Mouse (Mus musculus) right cerebral cortex, adult 18-20 months (tissue): ENCODE data around the gene Gab2.
A peak's percentile ranks its signal among the peaks of the same experiment; 100 is the strongest.

Source experiments
- DNase-seq: peaks from one replicate; pipeline ENCODE4 v3.0.0; 2022; ENCODE audit warnings: mixed read lengths

The Gab2 gene

DNA sequence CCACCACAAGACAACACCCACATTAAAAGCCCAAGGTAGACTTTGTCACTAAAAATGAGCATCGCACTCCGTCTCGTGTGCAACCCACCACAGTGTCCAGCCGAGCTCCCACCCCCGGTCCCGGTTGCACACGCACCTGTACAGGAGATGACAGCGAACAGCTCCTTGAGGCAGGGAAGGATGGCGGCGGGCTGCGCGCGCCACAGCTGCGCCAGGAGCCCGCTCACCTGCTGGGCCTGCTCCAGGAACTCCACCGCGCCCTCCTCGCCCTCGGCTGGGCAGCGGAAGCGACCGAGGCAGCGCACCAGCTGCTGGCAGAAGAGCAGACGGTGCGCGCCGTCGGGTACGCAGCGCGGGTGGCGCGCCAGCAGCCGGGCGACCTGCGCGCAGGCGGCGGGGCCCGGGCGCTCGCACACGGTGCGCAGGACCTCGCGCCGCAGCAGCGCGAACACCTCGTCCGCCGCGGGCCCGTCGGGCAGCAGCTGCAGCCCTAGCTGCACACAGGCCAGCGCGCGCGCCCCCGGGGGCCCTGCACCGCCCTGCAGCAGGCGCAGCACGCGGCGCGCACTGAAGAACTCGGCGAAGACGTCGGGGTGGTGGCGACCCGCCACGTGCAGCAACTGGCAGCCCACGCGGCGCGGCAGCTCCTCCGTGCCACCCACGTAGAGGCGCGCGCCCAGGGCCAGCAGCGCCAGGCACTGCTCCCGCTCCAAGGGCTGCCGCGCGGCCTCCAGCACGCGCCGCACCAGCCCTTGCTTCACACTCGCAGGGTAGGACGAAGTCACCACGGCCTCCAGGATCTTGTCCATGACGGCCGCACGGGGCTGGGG is 244.0 kb downstream of the Gab2 start:
- DNase-seq = peak; percentile 67

DNA sequence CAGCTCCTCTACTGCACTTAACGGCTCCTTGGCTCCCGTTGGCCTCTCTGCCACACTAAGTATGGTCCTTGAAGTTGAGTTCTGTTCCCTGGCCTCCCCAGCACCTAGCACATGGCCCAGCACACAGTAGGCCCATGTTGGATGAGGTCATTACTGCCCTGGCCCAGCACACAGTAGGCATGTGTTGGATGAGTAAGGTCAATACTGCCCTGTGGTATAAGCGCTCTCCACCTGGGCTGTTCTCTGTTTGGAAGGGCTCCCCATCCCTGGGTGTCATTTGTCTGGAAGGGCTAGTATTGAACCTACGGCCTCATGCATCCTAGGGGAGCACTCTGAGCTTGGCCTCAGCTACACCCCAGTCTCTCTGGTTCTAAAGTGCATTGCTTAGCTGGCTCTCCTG is 246.0 kb downstream of the Gab2 start:
- DNase-seq = no peak

DNA sequence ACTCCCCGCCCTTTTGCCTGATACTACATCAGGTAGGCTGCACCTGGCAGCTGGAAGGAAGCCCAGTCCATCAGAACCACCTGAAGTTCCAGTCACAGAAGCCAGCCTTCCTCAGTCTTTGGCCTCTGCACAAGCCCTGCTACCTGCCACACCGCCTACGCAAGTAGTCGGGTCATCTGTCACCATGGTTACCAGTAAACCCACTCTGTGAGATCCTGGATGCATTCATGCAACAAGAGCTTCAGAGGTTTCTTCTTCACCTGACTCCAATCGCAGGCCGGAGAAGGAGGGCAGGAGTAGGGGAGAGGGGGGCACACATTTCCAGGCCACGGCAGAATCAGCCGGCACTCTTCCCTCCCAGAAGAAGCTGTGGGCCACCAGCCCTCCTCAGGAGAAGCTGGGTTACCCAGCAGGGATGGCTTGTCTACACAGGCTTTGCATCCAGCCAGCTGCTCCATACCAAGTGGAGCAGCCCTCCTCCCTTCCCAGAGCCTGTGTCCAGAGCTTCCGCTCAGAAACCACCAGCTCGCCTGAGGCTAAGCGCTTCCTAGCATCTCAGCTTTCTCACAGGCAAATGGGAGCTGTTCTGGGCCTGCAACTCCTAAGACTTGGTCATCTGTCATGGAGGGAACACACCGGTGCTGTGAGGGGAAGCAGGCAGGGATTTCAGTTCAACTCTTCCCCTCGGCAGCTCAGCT is 247.7 kb downstream of the Gab2 start:
- peak; percentile 25 for DNase-seq

DNA sequence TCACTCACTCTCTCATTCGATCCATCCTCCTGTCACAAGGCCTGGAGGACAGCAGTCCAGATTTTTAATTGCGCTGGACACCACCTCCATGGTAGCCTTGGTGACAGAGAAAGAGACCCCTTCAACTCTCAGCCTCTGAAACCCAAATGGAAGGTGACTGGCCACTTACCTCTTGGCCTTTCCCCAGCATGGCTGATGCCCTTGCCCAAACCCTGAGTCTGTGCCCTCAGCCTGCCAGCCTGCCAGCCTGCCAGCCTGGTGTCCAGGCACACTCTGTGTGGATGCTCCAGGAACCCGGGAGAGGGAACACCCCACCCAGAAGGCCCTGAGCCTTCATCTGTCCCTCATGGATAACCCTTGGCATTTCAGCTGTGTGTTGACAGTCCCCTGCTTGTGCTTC is 248.3 kb downstream of the Gab2 start:
- DNase-seq = no peak

DNA sequence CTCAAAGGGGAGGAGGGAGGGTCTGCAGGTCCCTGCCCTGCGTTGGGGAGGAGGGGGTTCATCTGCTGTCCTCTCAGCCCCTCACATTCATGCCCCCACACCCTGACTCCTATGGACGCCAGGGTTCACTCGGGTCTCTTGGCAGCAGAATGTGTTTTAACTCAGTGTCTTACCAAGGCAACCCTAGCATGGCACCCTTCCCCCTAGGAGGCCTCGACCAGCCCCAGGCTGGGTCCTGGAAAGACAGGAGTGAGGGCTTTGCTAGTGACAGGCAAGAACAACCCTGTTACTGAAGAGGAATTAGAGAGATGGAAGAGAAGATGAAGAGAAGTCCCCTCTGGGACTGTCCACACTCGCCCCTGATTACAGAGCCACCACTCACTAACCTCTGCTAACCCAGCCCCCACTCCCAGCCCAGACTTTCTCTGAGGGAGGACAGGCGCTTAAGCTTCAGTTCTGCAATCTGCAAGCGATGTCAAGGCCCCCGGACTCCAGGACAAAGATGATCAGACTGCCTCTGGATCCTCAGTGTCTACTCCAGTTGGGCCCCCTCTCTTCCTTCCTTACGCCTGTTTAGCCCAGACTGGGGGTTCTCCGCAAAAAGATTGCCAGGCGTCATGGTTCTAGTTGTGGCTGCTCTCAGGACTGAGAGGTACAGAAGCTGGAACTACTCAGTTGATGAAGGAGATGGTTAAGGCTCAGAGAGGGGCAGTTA is 249.7 kb downstream of the Gab2 start:
- no peak for DNase-seq

DNA sequence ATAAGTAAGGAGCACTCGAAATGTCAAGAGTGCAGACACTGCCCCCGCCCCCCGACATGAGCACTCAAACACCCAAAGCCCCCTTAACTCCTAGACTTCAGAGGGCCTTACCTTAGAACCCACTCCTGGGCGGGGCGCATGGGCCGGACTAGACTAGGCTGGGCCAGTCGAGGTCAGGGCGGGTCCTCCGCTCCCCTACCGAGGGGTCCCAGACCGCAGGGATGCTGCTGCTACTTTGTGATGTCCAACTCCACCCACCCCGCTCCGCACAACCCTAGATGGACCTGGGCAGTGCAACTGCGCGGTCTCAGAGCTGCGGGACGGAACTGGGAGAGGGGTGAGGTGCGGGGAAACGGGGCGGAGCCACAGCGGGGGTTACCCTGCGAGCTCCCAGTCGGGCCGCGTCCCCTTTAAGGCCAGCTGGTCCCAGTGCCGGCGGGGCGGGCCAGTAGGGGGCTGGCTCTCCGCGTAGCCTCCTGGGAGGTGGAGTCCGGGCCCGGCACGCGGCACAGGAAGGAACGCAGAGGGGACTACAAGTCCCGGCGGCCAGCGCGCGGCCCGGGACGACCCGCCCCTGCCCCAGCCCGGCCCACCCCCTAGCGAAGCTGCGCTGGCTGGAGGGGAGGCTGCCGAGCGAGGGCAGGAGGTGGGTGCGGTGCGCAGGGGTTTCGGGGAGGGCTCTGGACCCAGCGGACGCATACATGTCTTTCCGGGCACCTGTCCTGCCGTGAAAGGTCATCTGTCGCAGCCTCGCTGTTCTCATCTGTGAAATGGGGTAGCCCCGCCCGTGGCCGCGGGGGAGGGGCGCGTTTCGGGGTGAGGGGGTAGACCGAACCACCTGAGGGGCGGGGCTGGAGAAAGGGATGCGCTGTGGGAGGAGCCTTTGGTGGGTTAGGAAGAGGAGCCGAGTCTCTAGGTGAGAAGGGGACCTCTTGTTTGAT is 250.6 kb downstream of the Gab2 start, which contains the start of the genes Usp35 and Kctd21:
Gene Usp35 (minus strand): TSS at position 295 of the 941 bp plus-strand sequence.
Gene Kctd21 (plus strand): TSS at position 602 of the 941 bp plus-strand sequence.
- DNase-seq = peak; percentile 97

DNA sequence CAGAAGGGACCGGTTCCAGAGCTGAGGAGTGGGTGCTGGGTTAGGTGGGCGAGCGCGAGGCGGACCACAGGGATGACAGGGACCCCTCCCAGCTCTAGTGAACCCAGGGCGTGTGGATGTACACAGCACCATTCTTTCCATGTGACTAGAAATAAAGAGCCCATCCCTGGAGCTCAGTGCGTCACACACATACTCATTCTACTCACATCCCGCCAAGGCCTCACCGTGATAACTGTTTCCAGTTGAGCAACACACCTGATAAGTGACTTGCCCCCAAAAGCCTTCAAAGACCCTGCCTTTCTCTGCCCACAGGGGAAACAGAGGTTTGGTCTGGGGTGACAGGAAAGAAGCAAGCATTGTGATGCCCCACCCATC is 251.3 kb downstream of the Gab2 start:
- no peak for DNase-seq

DNA sequence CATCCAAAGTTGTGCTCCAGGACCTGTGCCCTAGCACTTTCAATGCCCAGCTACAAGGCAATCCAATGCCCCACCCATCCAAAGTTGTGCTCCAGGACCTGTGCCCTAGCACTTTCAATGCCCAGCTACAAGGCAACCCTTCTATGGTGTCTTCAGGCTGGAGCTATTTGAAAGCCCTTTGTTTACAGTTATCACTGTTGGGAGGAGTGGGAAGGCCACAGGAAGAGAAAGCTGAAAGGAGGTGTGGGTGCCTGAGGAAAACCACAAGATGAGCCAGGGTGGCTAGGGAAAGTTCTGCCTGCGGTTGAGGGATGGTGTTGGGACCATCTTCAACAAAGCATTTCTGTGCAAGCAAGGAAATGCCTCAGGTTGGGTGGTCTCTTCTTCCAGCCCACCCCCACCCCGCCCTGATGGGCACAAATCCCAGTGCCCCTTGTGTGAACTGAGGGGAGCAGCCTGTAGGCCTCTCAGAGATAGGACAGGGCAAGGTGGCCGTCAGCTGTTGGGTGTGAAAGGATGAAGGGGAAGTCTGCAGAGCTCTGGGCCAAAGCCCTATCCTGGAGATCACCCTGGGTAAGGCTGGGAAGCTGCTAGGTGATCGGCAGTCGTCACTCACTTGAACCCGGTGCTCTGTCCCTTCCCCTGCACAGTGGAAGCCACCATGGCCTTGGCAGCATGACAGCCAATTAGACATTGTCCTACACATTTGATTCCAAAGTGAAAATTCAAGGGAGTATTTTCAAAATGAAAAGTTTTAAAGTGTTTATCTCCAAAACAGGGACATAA is 251.9 kb downstream of the Gab2 start:
- no peak for DNase-seq

DNA sequence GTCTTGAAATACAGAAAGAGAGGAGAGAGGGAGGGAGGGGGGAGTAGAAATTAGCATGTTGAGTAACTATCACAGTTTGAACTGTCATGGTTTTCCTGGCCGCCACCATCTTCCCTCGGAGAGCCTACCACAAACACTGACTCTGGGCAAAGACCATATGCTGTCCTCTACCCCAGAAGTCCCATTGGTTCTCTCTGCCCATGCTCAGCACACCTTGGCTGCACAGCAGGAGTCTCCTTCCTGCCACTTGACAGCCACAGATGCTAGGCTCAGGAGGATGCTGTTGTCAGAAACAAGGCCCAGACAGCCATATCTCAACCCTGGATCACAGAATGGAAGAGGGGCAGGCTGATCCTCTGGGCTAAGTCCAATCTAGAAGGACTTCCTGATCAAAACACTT is 253.0 kb downstream of the Gab2 start:
- no peak for DNase-seq

DNA sequence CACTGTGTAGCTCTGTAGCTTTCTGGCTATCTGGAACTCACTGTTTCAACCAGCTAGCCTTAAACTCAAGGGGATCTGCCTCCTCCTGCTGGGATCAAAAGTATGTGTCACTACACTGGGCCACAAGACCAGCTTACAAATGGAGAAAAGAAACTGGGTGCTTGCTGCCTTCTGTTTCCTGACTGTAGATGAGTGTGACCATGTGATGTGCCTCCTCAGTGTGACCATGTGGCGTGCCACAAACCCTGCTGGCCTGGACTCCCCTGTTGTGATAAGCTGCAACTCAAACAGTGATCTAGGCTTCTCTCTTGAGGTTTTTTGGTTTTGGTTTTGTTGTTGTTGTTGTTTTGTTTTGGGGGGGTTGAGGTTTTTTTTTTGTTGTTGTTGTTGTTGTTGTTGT is 255.3 kb downstream of the Gab2 start:
- DNase-seq = no peak

DNA sequence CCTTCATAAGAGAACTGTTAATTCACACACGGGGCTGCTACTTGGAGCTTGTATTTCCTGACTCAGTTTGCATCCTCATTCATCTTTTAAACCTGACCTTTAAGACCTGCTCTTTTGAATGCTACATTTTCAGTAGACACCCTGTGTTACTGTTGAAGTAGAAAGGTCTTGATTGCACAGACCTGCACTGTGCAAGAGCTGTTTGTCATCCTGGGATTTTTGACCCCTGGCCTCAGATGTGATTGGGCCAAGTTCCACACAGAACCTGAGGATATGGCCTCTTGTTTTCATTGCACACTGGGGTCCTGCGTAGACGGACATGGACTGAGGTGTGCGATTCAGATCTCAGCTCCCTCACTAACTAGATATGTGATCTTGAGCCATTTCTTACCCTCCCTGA is 257.2 kb downstream of the Gab2 start:
- DNase-seq = no peak

DNA sequence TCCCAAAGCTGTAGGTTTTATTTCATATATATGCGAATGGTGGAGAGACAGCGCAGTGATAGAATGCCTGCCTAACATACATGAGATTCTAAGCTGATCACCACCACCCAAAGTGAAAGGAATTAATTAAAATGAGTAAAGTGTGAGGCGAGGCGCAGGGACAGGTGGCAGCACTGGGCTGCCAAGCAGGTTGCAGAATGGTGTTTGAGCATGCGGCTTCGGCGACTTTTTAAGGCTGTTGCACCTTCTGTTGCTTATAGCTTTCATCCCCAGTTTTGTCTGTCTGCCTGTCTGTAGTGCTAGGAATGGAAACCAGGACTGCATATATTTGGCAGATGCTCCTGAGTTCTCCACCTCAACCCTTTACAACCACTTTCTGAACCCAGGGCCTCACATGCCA is 258.2 kb downstream of the Gab2 start:
- DNase-seq = no peak

DNA sequence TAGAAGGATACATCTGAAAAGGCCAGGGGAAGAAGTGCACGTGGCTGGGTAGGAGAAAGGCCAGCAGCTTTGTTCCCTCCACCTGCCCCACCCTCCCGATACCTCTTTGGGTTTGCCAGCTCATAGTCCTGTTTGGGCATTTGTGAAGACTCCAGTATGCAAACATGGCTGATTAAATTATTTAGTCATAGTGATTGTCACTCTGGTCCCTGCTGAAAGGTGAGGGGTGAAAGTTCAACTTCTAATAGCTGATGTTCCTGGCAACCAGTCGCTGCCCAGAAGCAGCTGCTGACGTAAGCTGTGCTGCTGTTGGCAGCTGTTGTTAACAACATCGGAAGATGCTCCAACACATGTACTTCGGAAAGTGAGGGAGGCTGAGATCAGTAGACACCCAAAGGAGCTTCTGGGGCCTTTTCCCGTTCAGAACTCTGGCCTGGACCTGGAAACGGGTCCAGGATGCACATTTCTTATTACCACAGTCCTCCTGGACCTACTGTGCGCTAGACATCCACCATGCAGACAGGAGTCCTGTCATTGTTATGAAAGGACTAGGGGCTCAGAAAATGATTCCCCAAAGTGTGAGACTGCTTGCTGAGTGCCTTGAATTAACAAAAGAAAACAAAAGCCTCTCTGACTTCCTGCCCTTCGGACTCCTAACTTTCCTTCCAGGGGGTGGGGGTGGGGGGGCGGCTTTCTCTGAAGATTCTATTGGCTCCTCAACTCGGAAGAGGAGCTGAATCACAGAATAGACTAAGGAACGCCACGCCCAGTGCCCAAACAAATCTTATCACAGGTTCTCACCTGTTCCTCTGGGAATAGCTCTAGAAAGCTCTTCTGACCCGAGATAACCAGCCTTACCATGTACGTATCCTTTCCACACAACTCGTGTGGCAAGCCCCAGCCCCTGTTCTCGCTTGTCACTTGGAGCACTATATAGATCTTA is 259.8 kb downstream of the Gab2 start:
- no peak for DNase-seq

DNA sequence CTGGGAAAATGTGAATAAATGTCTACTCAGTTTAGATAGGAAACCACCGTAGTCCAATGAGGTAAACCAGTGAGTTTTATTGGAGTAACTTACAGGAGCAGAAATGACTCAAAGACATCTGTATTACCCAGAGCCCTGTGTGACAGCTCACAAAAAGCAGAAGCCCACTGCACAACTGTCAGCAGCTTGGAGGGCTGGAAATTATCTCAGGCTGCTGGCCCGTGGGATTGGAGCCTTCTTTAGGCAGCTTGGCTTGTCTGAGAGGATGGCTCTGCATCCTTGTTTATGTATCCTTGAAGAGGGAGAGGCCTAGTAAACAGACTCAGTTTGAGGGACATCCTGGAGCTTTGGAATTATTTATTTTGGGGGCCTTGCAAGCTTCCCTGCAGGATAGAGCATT is 261.6 kb downstream of the Gab2 start:
- no peak for DNase-seq

DNA sequence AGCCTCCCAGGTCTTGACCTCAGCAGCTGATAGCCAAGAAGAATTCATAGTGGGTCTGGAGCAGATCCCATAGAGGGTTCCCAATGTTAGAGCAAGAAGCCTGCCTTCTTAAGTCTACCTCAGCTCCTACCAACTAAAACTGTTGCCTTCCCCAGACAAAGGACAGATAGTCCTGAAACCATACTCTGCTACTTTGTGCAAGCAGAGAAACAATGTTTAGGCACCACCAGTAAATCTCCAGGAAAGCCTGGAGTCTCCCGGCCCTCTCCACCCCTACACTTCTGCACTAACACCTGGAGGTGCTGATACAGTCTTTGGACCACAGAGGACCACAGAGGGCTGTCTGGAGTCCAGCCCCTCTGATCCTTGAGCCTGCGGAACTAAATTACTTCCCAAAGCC is 263.3 kb downstream of the Gab2 start:
- no peak for DNase-seq

DNA sequence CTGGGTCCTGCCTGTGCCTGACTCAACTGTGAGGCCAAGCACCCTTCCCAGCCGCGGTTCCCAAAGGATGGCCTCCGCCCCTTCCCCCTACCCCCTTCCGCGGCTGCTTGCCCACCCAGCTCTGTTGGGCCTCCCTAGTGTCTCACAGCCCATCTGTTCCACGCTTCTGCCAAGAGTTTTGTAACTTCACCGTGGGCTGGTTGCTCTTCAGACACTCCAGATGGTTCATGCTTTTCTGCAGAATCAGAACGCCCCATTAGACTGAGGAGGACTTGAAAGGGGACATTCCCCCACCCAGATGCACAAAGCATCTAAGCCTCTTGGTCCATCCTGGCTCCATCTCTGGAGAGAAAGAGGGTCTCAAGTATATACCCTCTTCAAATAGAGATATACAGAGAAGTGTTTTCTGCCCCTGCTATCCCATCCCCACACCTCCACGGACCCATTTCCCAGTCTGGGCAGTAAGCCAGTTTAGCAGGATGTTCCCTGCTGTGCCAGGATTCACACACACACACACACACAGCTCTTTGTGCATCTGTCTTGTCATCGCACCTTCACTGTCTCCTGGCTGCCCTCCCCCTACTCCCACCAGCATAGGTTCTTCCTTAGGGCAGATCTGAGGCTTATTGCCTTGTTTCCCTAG is 264.0 kb downstream of the Gab2 start:
- peak; percentile 91 for DNase-seq

DNA sequence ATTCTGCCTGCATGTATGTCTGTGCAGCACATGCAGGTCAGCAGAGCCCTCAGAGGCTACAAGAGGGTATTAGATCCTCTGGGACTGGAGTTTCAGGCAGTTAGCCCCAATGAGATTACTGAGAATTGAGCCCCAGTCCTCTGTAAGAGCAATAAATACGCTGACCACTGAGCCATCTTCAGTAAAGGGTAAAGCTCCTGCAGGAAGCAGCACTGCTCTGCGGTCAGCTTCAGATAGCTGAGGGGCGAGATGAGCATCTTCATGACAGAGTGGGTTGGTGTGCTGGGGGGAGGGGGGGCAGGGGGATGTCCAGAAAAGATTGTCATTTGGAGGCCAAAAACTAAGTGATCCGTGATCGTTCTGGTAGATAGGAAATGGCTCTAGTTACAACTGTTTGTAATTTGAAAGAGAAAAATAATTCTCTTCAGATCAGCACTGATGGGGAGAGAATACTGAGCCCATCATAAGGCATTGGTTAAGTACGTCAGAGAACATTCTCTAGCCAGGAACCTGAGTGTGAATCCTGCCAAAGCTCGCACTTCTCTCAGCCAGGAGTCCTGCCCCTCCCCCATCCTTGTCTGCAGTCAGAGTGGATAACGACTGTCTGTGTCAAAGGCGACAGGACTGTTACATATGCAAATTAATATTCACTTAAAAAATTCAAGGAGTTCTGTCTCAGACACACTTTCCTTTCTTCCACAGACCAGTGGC is 264.9 kb downstream of the Gab2 start:
- DNase-seq = no peak

DNA sequence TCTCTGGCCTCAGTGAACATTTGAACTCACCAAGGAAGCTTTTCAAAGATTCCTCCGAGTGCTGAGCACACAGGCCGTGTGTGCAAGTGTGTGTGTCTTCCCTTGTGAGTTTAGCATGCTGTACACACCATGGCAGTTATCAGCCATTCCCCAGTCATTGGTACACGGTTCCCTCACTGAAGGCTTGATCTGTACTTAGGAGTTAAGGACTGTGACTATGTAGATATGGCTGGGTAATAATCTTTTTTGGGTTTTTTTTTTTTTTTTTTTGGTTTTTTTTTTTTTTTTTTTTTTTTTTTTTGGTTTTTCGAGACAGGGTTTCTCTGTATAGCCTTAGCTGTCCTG is 265.4 kb downstream of the Gab2 start:
- DNase-seq = no peak

DNA sequence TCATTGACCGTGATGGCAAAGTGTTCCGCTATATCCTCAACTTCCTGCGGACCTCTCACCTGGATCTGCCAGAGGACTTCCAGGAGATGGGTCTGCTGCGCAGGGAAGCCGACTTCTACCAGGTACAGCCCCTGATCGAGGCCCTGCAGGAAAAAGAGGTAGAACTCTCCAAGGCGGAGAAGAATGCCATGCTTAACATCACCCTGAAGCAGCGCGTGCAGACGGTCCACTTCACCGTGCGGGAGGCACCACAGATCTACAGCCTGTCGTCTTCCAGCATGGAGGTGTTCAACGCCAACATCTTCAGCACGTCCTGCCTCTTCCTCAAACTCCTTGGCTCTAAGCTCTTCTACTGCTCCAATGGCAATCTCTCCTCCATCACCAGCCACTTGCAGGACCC is 266.1 kb downstream of the Gab2 start:
- no peak for DNase-seq
